Comparison of ENCODE assay signal across 28 mouse cellular contexts in the genomic region with DNA sequence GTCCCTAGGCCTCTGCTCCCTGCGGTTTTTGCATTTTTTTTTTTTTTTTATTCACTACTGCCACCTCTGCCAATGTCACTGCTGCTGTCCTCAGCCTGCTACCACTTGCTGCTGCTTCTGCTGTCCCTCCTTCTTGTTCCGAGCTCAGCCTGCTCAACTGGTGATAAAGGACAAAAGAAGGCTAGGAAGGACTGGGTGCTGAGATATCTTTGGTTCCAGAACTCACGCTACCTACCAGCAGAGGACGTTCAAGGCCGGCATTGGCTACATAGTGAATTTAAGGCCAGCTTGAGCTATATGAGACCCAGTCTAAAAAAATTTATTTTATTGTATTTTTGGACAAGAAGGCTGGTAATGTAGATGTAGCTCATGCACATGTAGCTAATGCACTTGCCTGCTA. TPM values are rescaled to one million over a fixed set of nuclear protein-coding genes. Genes with fewer than 3 reads are reported as not detected.
A peak's percentile ranks its signal among the peaks of the same experiment; 100 is the strongest.
DNase-seq lines count a peak whose midpoint lies in the region; ATAC-seq and TF ChIP-seq lines count a peak whose summit lies in the region.
"Had no signal": no experiment of that assay in that cellular context is flagged by ENCODE, and none has a peak within 500 bp of the region (broad histone marks: within the 10 kb centered on the region; RNA-seq: fewer than 3 reads in every experiment).

No protein-coding gene starts in this region.

- 56% methylated on average over 5 of the region's 5 CpGs for WGBS in heart, embryonic 10.5 days
- 88% methylated on average over 5 of the region's 5 CpGs for WGBS in midbrain, embryonic 11.5 days
- WGBS in midbrain, postnatal 0 days, result 91% methylated on average over 5 of the region's 5 CpGs
- WGBS in liver, embryonic 15.5 days (ENCODE audit: insufficient replicate concordance), result 32% methylated on average over 5 of the region's 5 CpGs

- no peak for TF ChIP-seq CTCF in midbrain, postnatal 0 days (IDR thresholded peaks at IDR 0.05)

- peak; percentile 82 for DNase-seq in heart, embryonic 10.5 days (ENCODE audit: low spot score)
- DNase-seq in heart, postnatal 36 days, result no peak
- peak; percentile 65 for DNase-seq in midbrain, embryonic 11.5 days (ENCODE audit: low spot score, missing footprints)
- no peak for DNase-seq in midbrain, postnatal 0 days (ENCODE audit: low spot score)
- DNase-seq in c-Kit-positive CD71-positive TER-119-positive erythroid progenitor cells, embryonic 14.5 days (ENCODE audit: low spot score), result peak; percentile 55
- DNase-seq in retina, embryonic 14.5 days (ENCODE audit: low spot score), result no peak
- no peak for DNase-seq in left cerebral cortex, postnatal 36 days (ENCODE audit: low spot score in 2 of 2)
- DNase-seq: adrenal gland, postnatal 25 days; cerebellum, adult 11 months; cerebellum, adult 9-11 months; gastrocnemius, postnatal 10 days; left cerebral cortex, postnatal 4 days; thymus, postnatal 25 days had no signal

- no peak overlapping the region for H3K9ac ChIP-seq in midbrain, embryonic 11.5 days (ENCODE audit: low read length)
- no peak overlapping the region for H3K9ac ChIP-seq in midbrain, postnatal 0 days (replicated peaks; ENCODE audit: low read length, poor library complexity, severe bottlenecking)
- H3K9ac ChIP-seq in liver, embryonic 15.5 days, result 0 out of 2 replicates have a peak overlapping the region, but pooled peaks have one; percentile 6
- H3K9ac ChIP-seq: embryonic facial prominence, embryonic 15.5 days; hindbrain, embryonic 13.5 days; limb, embryonic 15.5 days; neural tube, embryonic 15.5 days had no signal

- ATAC-seq in midbrain, embryonic 11.5 days (ENCODE audit: low FRiP score), result no peak
- no peak for ATAC-seq in midbrain, postnatal 0 days (ENCODE audit: low FRiP score)
- ATAC-seq in liver, embryonic 15.5 days (ENCODE audit: insufficient read depth), result peak; percentile 65
- ATAC-seq: forebrain, embryonic 14.5 days; inflammation-experienced regulatory T-cells, adult 6 months had no signal

- no peak overlapping the region; the same call in 1 of the 2 replicates for H3K27ac ChIP-seq in heart, embryonic 10.5 days
- H3K27ac ChIP-seq in midbrain, embryonic 11.5 days (ENCODE audit: low read depth, low read length), result no peak overlapping the region
- H3K27ac ChIP-seq in midbrain, postnatal 0 days (ENCODE audit: low read depth, low read length), result no peak overlapping the region; the same call in 1 of the 2 replicates
- peak overlapping the region; percentile 29; the same call in 1 of the 2 replicates for H3K27ac ChIP-seq in liver, embryonic 15.5 days (replicated peaks)
- H3K27ac ChIP-seq: embryonic facial prominence, embryonic 15.5 days; heart, adult 2 months; hindbrain, embryonic 13.5 days; left cerebral cortex, adult 2 months; limb, embryonic 15.5 days; macrophage; midbrain, embryonic 10.5 days; neural tube, embryonic 15.5 days had no signal

- H3K27me3 ChIP-seq in heart, embryonic 10.5 days (ENCODE audit: insufficient read depth, poor library complexity, severe bottlenecking), result no peaks in the 10 kb centered on the region
- H3K27me3 ChIP-seq in midbrain, embryonic 11.5 days (ENCODE audit: control insufficient read depth, insufficient read depth, low read length), result no peaks in the 10 kb centered on the region
- no peaks in the 10 kb centered on the region for H3K27me3 ChIP-seq in midbrain, postnatal 0 days (ENCODE audit: insufficient read depth, low read length)
- no peaks in the 10 kb centered on the region for H3K27me3 ChIP-seq in liver, embryonic 15.5 days
- H3K27me3 ChIP-seq: embryonic facial prominence, embryonic 15.5 days; hindbrain, embryonic 13.5 days; limb, embryonic 15.5 days; neural tube, embryonic 15.5 days had no signal

- H3K4me3 ChIP-seq in heart, embryonic 10.5 days, result no peak overlapping the region
- no peak overlapping the region for H3K4me3 ChIP-seq in midbrain, embryonic 11.5 days (ENCODE audit: low read depth, low read length)
- H3K4me3 ChIP-seq in midbrain, postnatal 0 days (ENCODE audit: low read depth, low read length), result no peak overlapping the region
- no peak overlapping the region for H3K4me3 ChIP-seq in liver, embryonic 15.5 days (replicated peaks)
- H3K4me3 ChIP-seq: embryonic facial prominence, embryonic 15.5 days; heart, adult 2 months; hindbrain, embryonic 13.5 days; left cerebral cortex, adult 2 months; limb, embryonic 15.5 days; midbrain, embryonic 10.5 days; neural tube, embryonic 15.5 days had no signal

- intact Hi-C loops in heart, postnatal 36 days (cut with DNase I), result loop anchor here (5.0 kb wide), 1 partner anchor 56 kb away; no protein-coding TSS in a partner anchor
- intact Hi-C loops in left cerebral cortex, postnatal 36 days (cut with DNase I), result no loop called here

- H3K4me2 ChIP-seq in midbrain, embryonic 11.5 days, result no peak overlapping the region
- H3K4me2 ChIP-seq in midbrain, postnatal 0 days (ENCODE audit: low read depth, low read length, poor library complexity, severe bottlenecking), result no peak overlapping the region
- H3K4me2 ChIP-seq in liver, embryonic 15.5 days, result peak overlapping the region; percentile 23
- H3K4me2 ChIP-seq: embryonic facial prominence, embryonic 15.5 days; hindbrain, embryonic 13.5 days; limb, embryonic 15.5 days; neural tube, embryonic 15.5 days had no signal

- peaks cover 41% of the 10 kb centered on the region for H3K36me3 ChIP-seq in heart, embryonic 10.5 days
- peaks cover 2% of the 10 kb centered on the region; the same call in 1 of the 2 replicates for H3K36me3 ChIP-seq in midbrain, embryonic 11.5 days (ENCODE audit: control insufficient read depth, insufficient read depth, low read length)
- no peaks in the 10 kb centered on the region for H3K36me3 ChIP-seq in midbrain, postnatal 0 days (ENCODE audit: insufficient read depth, low read length)
- H3K36me3 ChIP-seq in liver, embryonic 15.5 days (replicated peaks), result peaks cover 7% of the 10 kb centered on the region; the same call in 1 of the 2 replicates

- no peaks in the 10 kb centered on the region for H3K9me3 ChIP-seq in heart, embryonic 10.5 days
- peaks cover 3% of the 10 kb centered on the region; the same call in 1 of the 2 replicates for H3K9me3 ChIP-seq in midbrain, embryonic 11.5 days (ENCODE audit: control insufficient read depth, low read length)
- H3K9me3 ChIP-seq in midbrain, postnatal 0 days (ENCODE audit: low read length), result no peaks in the 10 kb centered on the region
- H3K9me3 ChIP-seq in liver, embryonic 15.5 days (replicated peaks), result no peaks in the 10 kb centered on the region
- H3K9me3 ChIP-seq: embryonic facial prominence, embryonic 15.5 days; hindbrain, embryonic 13.5 days; limb, embryonic 15.5 days; neural tube, embryonic 15.5 days had no signal

- peaks cover 39% of the 10 kb centered on the region for H3K4me1 ChIP-seq in heart, embryonic 10.5 days
- H3K4me1 ChIP-seq in midbrain, embryonic 11.5 days (ENCODE audit: control insufficient read depth, insufficient read depth, low read length), result no peaks in the 10 kb centered on the region
- no peaks in the 10 kb centered on the region for H3K4me1 ChIP-seq in midbrain, postnatal 0 days (ENCODE audit: insufficient read depth, low read length)
- peaks cover 21% of the 10 kb centered on the region for H3K4me1 ChIP-seq in liver, embryonic 15.5 days (replicated peaks)
- H3K4me1 ChIP-seq: embryonic facial prominence, embryonic 15.5 days; neural tube, embryonic 15.5 days had no signal

RNA-seq across cellular contexts. Expression of gene Spats2, which starts 12.7 kb away (rescaled TPM):
- 42.1 and 58.5 TPM in 2 replicates for polyA plus RNA-seq in heart, embryonic 10.5 days (2016; fragmentation: Nextera tagmentation; extraction: Ambion mirVana)
- total RNA-seq in heart, postnatal 36 days (2021), result 1 to 10 TPM; 6.6 to 7.9 TPM
- 58.8 and 65.6 TPM in 2 replicates for polyA plus RNA-seq in midbrain, embryonic 11.5 days (2014; fragmentation: Nextera tagmentation; extraction: Ambion mirVana)
- 27.8 and 31.8 TPM in 2 replicates for total RNA-seq in midbrain, postnatal 0 days (2014; rRNA removed)
- polyA plus RNA-seq in midbrain, postnatal 0 days (2015; fragmentation: Nextera tagmentation; extraction: Ambion mirVana), result 17.7 and 19.5 TPM in 2 replicates
- 6.7 and 7.7 TPM in 2 replicates for polyA plus RNA-seq in liver, embryonic 15.5 days (2015; fragmentation: Nextera tagmentation; extraction: Ambion mirVana)
- 10 to 100 TPM; 35.2 to 37.5 TPM for total RNA-seq in left cerebral cortex, postnatal 36 days (2021)

RNA-seq across cellular contexts. Expression of gene Dnajc22, which starts 45.4 kb away (rescaled TPM):
- polyA plus RNA-seq in heart, embryonic 10.5 days (2016; fragmentation: Nextera tagmentation; extraction: Ambion mirVana), result 2.7 and 7.5 TPM in 2 replicates
- total RNA-seq in heart, postnatal 36 days (2021), result under 1 TPM; 0.22 to 0.36 TPM
- polyA plus RNA-seq in midbrain, embryonic 11.5 days (2014; fragmentation: Nextera tagmentation; extraction: Ambion mirVana), result 0.46 and 0.50 TPM in 2 replicates
- 0.61 and 0.88 TPM in 2 replicates for total RNA-seq in midbrain, postnatal 0 days (2014; rRNA removed)
- 1.3 and 1.6 TPM in 2 replicates for polyA plus RNA-seq in midbrain, postnatal 0 days (2015; fragmentation: Nextera tagmentation; extraction: Ambion mirVana)
- polyA plus RNA-seq in liver, embryonic 15.5 days (2015; fragmentation: Nextera tagmentation; extraction: Ambion mirVana), result 18.1 and 21.5 TPM in 2 replicates
- under 1 TPM; 0.25 to 0.27 TPM for total RNA-seq in left cerebral cortex, postnatal 36 days (2021)
- total RNA-seq: common myeloid progenitor, adult 5-6 weeks had no signal
- polyA plus RNA-seq: frontal cortex, adult 2 months; inflammation-experienced regulatory T-cells, adult 6 months; macrophage had no signal

RNA-seq across cellular contexts. Expression of gene C1ql4, which starts 50.8 kb away (rescaled TPM):
- 0.12 and 0.20 TPM in 2 replicates for polyA plus RNA-seq in heart, embryonic 10.5 days (2016; fragmentation: Nextera tagmentation; extraction: Ambion mirVana)
- total RNA-seq in heart, postnatal 36 days (2021), result not detected
- 5.0 and 6.2 TPM in 2 replicates for polyA plus RNA-seq in midbrain, embryonic 11.5 days (2014; fragmentation: Nextera tagmentation; extraction: Ambion mirVana)
- total RNA-seq in midbrain, postnatal 0 days (2014; rRNA removed), result 17.7 and 21.1 TPM in 2 replicates
- polyA plus RNA-seq in midbrain, postnatal 0 days (2015; fragmentation: Nextera tagmentation; extraction: Ambion mirVana), result 8.5 and 9.2 TPM in 2 replicates
- not detected in 2 replicates for polyA plus RNA-seq in liver, embryonic 15.5 days (2015; fragmentation: Nextera tagmentation; extraction: Ambion mirVana)
- total RNA-seq in left cerebral cortex, postnatal 36 days (2021), result not detected
- total RNA-seq: adrenal gland, postnatal 25 days; common myeloid progenitor, adult 5-6 weeks; gastrocnemius, postnatal 10 days; heart, adult 2 months; heart, postnatal 25 days; left cerebral cortex, adult 2 months; left cerebral cortex, postnatal 4 days had no signal
- polyA plus RNA-seq: forebrain, embryonic 14.5 days; frontal cortex, adult 2 months; heart, adult 2 months; inflammation-experienced regulatory T-cells, adult 6 months; limb, embryonic 15.5 days; lung, embryonic 16.5 days; macrophage had no signal

Comparison
In these comparisons a context has a peak if more than half of its experiments do, and no peak if none do; other contexts are left out.
1. DNase-seq: peak in heart, embryonic 10.5 days (single experiment), midbrain, embryonic 11.5 days (single experiment) and c-Kit-positive CD71-positive TER-119-positive erythroid progenitor cells, embryonic 14.5 days (single experiment); none in heart, postnatal 36 days (0 of 2), midbrain, postnatal 0 days (single experiment), retina, embryonic 14.5 days (single experiment) and left cerebral cortex, postnatal 36 days (0 of 2).